Mouse (Mus musculus): ENCODE measurements around the gene Aspn.
"Not testable (repeated sequence)": the region's sequence is repeated elsewhere in the genome, so short reads cannot be mapped to it uniquely, and the experiment has no call there.

The Aspn gene

DNA sequence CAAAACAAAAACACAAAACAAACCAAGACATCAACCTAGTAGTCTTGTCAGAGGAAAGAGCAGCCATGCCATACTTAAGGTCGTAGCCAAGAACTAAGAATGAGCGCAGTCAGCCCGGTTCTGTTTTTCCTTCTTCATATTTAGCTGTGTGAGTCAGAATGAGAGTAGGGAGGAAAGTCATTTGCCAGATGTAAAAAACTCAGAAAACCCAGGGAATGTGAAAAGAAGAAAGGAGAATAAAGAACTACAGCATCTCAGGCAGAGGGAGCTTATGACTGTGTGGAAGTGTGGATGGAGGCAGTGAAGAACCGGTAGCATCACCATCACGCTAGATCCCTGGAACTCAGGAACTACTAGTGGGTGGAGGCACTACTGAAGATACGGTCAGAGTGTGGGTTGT is 41.8 kb downstream of the Aspn start:
- DNase-seq, result no peak

DNA sequence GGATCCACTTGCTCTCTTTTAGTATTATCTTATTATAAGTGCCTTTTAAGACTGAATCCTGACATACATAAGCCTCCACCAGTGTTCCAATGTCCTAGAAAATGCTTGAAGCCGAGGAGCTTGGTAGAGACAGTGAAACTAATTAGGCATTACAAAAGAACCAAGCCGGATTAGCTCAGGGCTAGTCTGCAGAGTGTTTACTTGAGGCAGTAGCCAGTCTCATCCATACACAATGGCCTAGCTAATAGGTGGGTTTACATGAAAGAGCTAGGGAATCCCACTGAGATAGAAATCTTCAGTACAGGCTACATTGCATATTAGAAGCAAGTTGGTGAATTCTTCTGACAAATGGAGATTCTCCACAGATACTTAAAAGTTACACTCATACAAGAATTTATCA is 58.3 kb downstream of the Aspn start:
- not testable (repeated sequence) for DNase-seq

DNA sequence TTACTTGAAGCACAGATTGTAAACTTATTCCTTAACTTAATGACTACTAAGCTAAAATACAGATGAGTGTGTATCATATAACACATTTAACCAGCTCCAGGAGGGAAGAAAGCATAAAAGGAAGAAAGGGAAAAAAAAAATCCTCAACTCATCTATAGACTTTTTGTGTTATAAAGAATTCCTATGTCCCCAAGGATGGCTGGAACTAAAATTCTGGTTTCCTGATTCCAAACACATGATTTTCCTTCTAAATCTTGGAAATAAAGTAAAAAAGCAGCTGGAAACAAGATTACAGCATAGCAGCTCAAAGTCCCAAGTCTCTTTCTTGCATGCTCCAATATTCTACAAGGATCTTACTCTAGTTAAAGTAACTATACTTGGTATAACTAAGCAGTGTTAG is 59.4 kb downstream of the Aspn start:
- no peak for DNase-seq

DNA sequence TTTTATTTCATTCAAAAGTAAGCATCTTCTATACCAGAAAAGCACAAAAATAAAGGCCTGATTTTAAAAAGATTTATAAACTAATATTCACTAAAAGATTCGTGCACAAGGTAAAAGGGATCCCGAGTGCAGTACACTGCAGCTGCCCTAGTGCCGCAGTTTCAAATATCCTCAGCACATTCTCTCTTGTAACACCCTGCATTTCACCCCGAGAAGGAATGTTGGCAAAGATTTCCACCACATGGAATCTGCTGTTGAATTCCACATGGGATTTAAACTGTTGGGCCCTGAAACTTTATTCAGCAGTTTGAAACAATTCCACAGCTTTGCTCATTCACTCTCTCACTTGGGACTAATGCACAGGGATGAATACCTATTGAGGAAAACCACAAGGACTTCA is 63.5 kb downstream of the Aspn start, which contains the start of gene Ogn:
Gene Ogn (plus strand): TSS at position 333 of the 400 bp plus-strand sequence.
- DNase-seq, result no peak

DNA sequence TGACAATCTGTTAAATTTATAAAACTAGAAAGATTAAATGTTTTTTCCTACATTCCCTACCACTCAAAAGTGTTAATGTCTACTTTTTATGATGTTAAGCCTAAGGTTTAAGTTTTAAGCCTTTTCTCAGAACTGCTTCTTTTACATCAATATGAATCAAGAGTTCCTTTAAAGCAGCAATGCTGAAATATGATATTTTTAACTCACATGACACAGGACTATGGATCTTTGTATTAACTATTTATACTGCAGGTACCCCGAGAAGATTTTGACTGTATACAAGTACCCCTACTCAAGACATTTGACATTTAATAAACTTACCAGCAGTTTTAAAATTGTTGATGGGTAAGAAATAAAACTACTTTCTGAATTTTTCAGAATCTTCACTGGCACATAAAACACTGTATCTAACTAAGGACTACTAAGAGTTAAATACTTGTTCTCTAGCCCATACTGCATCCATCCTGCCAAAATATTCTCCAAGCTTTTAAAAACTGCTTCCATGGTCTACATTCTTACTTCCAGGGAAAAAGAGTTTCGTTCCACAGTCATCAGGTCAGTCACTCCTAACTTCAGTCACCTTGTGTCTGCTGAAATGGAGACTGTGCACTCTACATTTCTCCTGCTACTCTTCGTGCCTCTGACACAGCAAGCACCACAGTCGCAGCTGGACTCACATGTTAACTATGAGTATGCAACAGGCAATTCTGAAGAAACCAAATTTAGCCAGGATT is 64.5 kb downstream of the Aspn start:
- DNase-seq, result no peak

DNA sequence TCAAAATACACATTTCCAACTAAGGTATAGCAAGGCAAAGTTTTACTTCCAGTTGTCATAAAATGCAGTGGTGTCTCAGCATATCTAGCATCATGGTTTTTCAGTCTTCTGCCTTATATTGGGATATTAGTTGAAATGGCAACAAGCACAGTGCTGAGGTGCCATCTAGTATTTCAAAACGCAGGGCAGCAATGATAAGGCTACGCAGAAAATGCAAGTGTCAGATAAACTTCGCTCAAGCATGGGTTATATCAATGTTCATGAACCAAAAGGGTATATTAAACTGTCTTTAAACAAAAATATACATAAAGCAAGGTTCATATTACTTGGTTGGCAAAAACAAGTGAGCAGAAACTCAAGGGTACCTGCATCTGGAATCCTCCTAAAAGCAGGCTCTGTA is 72.8 kb downstream of the Aspn start:
- no peak for DNase-seq
